Mouse (Mus musculus) inflammation-experienced regulatory T-cells, adult 6 months (primary cell): ENCODE data around the gene Celf6. TPM values are rescaled to one million over a fixed set of nuclear protein-coding genes. Genes with fewer than 3 reads are reported as not detected.

Experiments used
- ATAC-seq: one replicate; pipeline ENCODE4 v1.8.0; 2017
- polyA plus RNA-seq, 3 experiments: library from polyadenylated mRNA; unstranded; fragments of 100-300 nt; shearing (Covaris generic); gene quantifications; one replicate each; pipeline ENCODE4 v1.2.1; 2017

The Celf6 gene
- not detected for polyA plus RNA-seq

DNA sequence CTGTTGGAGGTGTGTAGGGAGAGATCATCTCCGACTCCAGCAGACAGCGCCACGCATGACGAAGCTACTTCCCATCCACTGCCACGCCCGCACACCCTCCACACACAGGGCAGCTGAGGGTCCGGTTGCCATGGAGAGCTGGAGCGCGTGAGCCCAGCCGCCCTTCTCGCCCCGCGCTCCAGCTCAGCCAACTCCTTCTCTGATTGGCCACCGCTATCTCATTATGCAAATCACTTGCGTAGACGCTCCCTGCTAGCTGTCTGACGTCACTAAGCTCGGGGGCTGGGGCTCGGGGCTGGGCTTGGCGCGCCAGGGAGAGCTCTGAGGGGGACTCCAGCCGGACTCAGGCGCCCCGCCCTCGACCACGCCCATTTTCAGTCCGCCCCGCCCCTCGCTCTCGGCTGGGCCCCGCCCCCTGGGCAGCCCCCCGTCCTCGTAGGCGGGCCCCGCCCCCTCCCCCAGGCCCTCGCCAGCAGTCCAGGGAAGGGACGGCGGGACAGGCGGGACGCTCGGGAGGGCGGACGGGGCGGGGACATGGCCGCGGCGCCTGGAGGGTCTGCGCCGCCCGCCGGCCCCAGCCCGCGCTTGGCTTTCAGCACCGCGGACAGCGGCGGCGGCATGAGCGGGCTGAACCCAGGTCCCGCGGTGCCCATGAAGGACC is at the start of gene Celf6:
Celf6 (plus strand) TSS at position 74 of the 661 bp plus-strand sequence.
- peak; percentile 43 for ATAC-seq

DNA sequence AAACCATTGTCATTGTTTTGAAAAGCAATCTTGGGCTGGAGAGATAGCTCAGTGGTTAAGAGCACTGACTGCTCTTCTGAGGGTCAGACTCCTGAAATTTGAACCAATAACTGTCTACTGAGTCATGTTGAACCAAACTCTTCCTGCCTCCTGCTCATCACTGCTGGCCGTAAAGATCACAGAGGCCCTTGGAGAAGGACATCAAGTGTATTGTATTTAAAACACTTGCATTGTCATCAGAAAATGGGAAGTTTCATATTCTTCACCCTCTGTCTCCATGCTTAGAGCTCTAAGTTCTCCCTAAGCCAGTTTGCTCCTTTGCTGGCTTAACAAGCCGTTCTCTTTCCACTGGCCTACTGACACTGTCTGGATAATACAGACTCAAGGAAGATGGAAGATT is 49.4 kb upstream of the Celf6 start:
- ATAC-seq, result no peak

DNA sequence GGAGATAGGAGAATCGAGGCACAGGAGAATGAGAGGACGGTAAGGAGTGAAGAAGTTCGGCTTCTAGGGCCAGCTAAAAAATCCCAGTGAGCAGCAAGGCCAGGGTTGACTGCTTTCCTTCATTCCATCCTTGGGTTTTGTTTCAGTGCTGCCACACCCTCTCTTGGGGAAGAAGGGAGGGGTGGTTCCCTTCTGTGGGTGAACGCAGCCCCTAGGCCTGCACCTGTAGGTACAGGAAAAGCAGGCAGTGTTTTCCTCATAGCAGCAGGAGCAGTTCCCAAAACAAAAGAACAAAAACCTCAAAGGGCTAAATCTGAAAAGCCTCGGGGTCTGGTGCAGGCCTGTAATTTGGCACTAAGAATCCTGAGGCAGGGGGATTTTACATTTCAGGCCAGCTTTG is 46.1 kb upstream of the Celf6 start:
- ATAC-seq, result no peak

DNA sequence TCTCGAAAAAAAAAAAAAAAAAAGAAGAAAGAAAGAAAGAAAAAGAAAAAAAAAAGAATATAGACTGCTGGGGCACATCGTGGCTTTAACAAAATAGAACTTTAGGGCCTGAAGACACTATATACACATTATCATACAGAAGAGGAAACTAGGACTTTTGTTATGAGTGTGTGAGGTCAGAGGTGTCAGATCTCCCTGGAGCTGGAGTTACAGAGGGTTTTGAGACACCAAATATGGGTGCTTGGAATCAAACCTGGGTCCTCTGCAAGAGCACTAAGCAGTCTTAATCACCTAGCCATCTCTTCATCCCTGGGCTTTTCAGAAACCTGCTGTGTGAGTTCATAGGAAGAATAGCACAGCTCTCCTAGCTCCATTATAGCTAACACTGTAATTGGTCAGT is 44.3 kb upstream of the Celf6 start:
- ATAC-seq, result no peak

DNA sequence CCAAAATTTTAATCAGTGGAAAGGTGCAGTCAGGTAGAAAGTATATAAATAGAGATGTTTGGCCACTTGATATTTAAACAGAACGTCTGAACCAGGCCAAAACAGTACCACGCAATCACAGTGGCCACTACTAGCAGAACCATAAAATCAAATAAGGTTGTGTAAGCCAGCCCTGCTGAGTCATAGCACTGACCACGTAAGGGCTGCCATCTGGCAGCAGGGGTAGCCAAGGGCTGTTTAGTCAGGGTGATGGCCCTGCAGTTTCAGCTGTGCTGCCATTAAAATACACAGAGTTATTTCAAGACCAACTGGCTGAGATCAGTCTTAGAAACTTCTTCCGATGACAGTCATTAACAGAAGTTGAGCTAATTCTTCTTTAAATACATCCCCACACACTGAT is 43.8 kb upstream of the Celf6 start:
- no peak for ATAC-seq

DNA sequence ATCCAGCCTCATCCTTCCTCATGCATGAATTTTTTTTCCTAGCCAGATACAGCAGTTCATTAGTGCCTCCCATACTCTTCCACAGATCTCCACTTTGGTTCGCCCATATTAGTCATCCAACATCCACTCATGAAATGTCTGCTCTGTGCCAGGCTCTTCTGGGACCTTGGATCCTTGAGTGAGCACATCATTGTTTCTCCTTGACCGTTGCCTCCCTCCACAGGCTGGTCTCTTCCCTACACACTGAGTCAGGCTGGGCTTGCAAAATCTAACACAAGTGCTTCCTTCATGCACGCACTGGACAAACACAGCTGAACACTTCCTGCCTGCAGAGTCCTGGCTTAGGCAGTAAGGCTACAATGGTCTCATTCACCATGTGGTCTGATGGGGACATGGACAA is 40.1 kb upstream of the Celf6 start:
- ATAC-seq, result no peak

DNA sequence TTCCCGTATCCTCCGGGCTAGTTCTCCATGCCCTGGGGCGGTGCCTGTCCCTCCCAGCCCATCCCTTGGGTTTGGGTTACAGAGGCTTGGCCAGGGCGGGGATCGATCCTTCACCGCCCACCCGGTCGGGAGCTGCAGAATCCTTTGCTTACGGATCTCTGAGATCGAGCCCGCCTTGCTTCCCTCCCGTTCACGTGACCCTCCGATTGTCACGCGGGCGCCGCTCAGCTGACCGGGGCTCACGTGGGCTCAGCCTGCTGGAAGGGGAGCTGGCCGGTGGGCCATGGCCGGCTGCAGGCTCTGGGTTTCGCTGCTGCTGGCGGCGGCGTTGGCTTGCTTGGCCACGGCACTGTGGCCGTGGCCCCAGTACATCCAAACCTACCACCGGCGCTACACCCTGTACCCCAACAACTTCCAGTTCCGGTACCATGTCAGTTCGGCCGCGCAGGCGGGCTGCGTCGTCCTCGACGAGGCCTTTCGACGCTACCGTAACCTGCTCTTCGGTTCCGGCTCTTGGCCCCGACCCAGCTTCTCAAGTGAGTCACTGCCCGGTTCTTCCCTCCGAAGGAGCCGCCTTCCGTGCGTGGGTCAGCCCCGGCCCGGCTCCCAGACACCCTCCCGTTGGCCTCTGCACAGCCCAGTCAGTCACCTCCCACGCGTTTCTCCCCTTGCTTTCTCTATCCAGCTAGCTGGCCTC is 38.1 kb upstream of the Celf6 start, which contains the start of the genes Hexa and Tmem202:
Hexa (plus strand) TSS at position 100 of the 697 bp plus-strand sequence.
Tmem202 (minus strand) TSS at position 407 of the 697 bp plus-strand sequence.
- peak; percentile 81 for ATAC-seq

DNA sequence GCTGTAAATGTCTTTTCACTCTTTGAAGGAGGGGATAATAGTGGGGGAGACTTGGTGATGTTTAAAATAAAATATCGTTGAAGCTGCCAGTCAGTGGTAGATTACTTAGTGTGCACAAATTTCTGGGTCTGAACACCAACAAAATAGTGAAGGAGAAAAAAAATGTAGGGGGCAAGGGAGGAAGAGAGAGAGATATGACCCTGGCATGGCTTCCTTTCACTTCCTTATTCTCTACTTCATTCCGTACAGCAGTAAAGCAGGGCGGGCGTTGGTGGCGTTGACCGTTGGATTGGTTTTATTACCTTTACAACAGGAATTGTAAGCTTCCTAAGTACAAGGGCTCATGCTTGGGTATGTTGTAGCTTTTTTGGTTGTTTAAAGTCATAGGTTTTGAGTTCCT is 36.1 kb upstream of the Celf6 start:
- no peak for ATAC-seq

DNA sequence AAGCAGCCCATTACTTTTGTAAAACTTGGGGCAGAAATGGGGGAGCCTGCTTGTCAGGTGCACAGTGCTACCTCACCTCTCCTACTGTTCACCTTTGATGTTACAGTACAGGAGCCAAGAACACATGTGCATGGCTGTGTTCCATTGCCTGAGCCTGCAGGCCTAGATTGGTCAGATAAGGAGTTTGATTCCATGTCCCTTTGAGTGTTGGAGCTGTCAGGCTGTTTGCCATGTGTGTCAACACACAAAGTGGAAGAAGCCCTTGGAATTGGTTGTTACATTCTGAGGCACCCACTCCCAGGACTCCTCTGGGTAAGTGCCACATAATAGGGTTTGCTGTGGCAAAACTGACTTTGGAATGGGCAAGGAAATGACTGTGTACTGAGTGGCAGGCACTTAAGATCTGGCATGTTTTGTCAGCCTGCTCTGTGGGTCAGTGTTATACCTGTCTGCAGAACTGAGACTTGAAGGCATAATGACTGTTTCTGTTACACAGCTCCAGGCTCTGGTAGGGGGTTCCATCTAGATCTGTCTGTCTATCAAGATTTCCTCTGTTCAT is 34.9 kb upstream of the Celf6 start:
- no peak for ATAC-seq

DNA sequence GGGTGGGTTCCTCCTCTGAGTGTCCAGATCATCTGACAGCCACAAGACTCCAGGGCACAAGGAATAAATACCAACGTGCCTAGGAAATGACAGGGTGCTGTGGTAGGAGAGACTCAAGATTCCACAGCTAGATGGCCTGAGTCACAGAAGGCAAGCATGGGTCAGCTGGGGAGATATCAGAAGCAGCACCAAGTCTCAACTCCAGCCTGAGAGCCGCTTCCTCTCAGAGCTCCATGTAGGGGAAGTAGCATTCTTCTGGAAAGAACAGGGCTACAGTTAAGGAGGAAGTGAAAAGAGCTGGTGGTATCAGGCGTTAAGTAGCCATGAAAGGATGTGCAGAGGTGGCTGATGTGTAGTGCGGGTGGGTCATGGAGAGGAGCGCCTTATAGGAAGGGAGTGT is 33.0 kb upstream of the Celf6 start:
- ATAC-seq, result no peak

DNA sequence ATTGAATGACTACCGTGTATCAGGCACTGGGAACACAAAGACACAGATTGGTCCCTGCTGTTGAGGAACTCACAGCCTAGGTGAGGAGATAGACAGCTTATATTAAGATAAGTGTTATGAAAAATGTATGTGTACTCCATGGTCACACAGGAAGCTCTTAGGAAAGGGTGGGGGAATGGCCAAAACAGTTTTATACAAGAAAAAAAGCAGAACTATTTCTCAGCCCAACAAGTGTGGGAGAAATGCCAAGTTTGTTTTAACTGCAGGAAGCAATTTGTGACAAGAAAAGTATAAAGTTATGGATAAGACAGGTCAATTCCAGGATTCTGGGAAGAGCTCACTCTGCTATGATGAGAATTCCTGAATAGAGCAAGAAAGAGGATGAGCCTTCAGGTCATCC is 29.8 kb upstream of the Celf6 start:
- no peak for ATAC-seq

DNA sequence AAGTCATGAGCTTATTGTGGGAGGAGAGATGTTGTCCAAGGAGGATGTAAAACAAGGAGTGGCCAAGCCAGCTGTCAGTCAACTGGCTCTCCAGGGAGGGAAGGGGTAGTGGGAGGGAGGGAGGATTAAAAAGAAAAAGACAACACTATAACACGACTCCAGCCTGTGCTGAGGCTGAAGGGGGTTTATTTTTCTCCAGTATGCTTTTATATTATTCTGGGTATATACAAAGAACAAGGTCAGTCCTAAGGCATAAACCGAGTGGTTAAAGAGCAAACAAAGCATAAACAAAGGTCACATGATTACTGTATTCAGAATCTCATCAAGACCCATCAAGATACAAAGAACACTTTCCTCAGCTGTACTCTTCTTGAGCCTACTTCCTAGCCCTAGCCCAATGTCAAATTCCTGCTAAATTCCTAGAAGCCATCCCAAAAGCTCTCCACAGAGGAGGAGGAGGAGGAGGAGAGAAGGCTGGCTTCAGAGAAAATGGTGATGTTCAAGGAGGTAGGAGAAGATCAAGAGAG is 28.7 kb upstream of the Celf6 start:
- no peak for ATAC-seq

DNA sequence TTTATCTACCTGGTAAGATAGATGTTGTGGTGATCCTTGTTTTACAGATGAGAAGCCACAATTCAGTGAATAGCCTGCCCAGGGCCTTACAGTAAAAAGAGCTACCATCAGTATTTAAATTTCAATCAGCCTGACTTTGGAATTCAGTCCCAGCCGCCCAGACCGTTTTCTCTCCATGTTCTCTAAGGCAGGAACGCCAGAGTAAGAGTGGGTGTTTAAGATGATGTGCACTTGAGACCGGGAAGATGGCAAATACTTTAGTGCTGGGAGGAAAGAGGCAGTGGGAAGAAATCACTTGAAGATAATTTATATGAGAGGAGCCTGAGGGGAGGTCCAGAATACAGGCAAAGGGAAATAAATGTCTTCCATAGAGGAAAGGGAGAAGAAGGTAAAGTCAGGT is 27.6 kb upstream of the Celf6 start:
- no peak for ATAC-seq

DNA sequence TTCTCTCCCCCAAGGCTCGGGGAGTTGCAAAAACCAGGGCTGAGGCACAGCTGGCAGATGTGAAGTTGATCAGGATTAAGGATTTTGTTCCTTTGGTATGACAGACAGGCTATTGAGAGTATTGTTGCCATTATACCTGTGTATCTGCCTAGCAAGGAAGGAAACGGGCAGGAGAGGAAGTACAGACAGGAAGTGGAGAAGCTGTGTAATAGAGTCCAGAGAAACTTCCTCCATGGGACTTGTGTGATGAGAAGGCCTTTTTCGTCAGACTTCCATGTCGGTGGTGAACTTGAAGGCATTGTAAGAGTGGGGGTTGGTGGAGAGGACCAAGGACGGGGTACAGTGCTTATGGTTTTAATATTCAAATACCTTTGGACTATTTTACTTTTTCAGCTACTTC is 26.7 kb upstream of the Celf6 start:
- no peak for ATAC-seq

DNA sequence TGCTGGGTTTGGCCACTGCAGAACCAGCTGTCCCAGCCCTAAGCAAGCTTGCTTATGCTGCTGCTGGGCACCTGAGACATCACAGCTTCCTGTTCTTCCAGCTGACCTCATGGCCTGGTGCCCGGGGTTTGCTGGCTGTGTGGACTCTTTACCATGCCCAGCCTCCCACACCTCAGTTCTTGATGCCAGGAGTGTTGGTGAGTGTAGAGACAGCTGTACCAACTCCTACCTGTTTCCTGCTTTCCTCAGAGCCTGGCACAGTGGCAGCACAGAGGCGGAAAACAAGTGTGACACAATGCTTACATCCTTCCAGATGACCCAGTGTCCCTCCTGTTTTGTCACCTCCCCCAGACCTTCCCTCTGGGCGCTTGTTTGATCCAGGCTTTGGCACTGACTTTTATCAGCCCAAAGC is 26.1 kb upstream of the Celf6 start:
- no peak for ATAC-seq

DNA sequence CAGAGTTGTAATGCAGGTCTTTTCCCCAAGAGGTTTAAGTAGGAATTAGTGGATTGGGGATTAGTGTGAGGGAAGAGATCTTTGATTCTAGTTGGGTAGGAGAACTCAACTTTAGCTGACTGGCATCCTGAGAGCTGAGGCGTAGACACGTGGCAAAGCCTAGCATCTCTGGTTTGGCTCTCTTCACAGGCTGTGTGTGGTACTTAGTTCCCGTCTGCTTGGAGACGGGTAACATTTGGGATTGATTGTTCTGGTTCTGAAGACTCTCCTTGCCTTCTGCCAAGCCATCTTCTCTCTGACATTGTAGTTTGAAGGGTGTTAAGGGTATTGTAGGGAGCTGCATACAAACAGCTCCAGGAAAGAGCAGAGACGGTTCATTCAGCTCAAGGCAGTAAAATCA is 25.1 kb upstream of the Celf6 start:
- no peak for ATAC-seq

DNA sequence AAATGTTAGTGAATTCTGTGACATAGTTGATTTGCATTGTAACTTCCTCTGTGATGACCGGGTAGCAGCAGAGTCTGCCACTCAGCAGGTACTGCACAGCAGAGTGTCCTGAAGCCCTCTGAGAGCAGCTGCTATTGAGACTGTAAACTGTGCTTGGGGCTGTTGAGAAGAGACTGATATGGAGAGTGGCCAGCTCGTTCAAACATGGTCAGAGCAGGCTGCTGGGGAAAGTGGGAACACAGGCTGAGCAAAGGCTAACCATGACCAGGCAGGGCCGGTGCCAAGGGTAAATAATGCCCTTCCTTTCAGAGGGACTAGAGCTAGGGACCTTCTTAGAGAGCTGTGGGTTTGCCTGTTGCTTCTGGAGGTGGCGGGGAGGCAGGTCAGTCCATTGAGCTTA is 24.0 kb upstream of the Celf6 start:
- ATAC-seq, result no peak

DNA sequence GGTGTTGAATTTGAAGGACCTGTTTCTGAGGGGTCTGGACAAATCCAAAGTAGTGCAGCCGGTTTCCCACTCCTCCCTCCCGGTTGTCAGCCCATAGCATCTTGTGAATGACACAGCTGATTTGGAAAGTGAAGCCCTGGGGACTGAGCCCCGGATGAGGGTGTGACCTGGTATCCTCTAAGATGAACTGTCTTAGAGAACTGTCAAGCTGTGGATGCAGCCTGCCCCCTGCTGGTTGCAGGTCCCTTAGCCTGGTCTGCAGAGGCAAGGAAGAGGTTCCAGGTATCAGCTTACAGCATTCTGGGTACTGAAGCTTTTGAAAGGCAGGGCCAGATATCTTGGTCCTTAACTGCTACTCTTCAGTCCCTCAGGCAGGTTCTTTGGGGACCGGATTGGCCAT is 12.1 kb upstream of the Celf6 start:
- ATAC-seq, result peak; percentile 82

DNA sequence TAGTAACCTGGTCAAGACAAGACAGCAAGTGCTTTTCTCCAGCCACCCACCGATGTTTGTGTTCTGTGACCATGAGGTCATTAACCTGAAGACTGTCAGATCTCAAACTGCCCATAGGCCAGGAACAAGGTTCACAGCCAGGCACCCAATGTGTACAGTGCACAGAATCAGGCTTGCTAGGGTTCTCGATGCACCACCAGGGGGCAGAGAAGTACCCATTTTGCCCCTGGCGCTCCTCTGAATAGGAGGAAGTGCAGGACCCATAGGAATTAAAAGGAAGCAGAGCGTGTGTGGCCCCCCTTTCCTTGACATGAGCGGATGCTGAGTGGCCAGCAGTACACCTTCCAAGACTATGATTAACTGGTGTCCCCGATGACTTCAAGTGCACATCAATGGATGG is 10.6 kb upstream of the Celf6 start:
- ATAC-seq, result no peak

DNA sequence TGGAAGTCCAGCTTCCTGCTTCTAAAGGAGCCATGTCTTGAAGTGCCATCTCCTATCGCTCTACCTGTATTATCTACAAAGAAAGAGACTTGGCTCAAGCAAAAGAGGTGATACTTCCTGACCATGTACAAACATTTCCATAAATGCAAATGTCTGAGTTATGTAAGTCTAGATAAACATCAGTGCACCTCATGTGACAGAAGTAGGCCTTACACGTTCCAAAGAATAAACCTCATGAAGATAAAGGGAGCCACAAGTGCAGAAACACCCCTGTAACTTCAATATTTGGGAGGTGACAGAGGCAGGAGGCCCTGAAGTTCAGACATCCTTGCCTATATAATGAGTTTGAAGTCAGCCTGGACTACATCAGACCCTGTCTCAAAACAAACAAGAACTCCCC is 5.9 kb upstream of the Celf6 start:
- ATAC-seq, result no peak

DNA sequence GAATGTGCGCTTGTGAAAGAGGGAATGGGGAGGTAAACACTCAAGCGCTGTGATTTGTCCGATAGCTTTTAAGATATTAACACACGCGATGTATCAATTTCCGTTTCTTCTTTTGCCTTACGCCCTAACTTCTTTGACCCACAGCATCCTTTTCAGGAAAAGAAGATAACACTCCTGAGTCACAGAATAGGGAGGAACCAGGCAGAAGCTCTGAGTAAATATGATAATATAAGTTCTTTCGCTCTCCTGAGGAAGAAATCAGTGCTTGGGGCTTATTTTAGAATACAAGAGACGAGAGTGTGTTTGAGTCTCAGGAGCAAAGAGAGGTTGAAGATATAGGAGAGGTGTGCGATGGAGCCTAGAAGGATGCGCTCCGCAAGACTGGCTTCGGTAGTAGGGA is 316 bp upstream of the Celf6 start:
- no peak for ATAC-seq

DNA sequence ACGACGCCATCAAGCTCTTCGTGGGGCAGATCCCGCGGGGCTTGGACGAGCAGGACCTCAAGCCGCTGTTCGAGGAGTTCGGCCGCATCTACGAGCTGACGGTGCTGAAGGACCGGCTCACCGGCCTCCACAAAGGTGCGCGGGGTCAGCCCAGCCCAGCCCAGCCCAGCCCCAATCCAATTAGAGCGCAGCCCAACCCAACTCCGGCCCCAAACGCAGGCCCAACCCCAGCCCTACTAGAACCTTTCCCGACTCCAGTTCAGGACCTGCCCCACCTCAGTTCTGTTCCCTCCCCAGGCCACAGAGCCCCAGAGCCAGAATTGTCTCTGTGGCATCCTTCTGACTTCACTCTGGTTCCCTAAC is 769 bp downstream of the Celf6 start:
- ATAC-seq, result no peak

DNA sequence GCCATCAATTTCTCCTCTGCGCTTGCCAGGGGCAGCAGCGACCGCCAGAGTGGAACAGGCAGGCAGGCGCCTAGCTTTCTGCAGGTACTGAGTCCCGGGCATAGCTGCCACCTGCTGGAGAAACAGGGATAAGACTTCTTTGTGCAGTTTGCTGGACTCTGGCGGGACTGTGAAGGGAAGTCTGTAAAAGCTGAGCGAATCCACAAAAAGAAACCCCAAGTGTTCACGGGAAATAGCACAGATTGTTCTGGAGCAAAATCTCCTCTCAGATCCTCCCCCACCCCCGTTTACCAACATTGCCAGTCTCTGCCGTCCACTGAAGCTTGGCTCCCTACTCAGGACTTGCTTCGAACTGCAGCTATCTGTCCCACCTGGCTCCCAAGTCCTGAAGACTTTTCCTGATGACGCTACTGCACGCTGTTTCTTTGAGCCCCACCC is 7.2 kb downstream of the Celf6 start:
- no peak for ATAC-seq

DNA sequence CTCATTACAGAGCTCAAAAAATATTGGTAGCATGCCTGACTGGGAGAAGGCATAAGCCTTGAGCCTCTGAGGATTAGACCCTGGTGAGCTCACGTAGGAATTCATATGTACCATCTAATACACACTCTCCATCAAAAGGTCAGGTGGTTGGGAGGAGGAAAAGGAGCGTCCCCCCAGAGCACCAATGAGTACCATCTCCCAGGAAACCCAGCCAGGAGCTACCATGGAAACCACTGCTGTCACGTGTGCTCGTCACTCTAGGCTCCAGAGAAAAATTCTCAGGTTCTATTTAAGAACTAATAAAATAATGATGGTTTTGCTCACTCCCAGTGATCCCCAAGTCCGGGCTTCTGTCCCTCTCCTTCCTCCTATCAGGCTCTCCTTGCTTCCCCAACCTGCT is 10.5 kb downstream of the Celf6 start:
- no peak for ATAC-seq
